Mouse (Mus musculus) limb, embryonic 14.5 days (tissue): Measurements from ENCODE around the gene Hbs1l. TPM values are rescaled to one million over a fixed set of nuclear protein-coding genes. Genes with fewer than 3 reads are reported as not detected.
A peak's percentile ranks its signal among the peaks of the same experiment; 100 is the strongest.

Experiments
- ATAC-seq: fragments of 200-750 bp; cut with Nextera tagmentation; 2 replicates; pipeline ENCODE4 v1.8.0; 2017; ENCODE audit warnings: low read depth, moderate number of reproducible peaks, moderate TSS enrichment; ENCODE audit not compliant: low FRiP score
- DNase-seq: peaks from one replicate; pipeline ENCODE4 v3.0.0-alpha.2; 2015; ENCODE audit warnings: low spot score
- H3K27ac ChIP-seq: fragments of 300-500 bp; sonication (generic); replicated peaks from 2 replicates; pipeline ENCODE4 v1.5.1; 2014; ENCODE audit warnings: low read depth, mild to moderate bottlenecking, low read length, moderate library complexity, mixed read lengths
- H3K27me3 ChIP-seq: fragments of 300-500 bp; sonication (generic); 2 replicates; pipeline ENCODE4 v1.6.1; 2014; ENCODE audit warnings: low read length, mixed read lengths; ENCODE audit not compliant: control insufficient read depth, insufficient read depth
- H3K36me3 ChIP-seq: fragments of 300-500 bp; sonication (generic); 2 replicates; pipeline ENCODE4 v1.6.1; 2014; ENCODE audit warnings: mild to moderate bottlenecking, low read length, moderate library complexity, mixed read lengths; ENCODE audit not compliant: control insufficient read depth, insufficient read depth
- H3K4me1 ChIP-seq: fragments of 300-500 bp; sonication (generic); 2 replicates; pipeline ENCODE4 v1.6.1; 2014; ENCODE audit warnings: antibody characterized with exemption, low read length, mixed read lengths; ENCODE audit not compliant: control insufficient read depth, insufficient read depth
- H3K4me2 ChIP-seq: fragments of 300-500 bp; sonication (generic); replicated peaks from 2 replicates; pipeline ENCODE4 v1.6.1; 2014; ENCODE audit warnings: low read depth, mild to moderate bottlenecking, low read length, moderate library complexity; ENCODE audit not compliant: severe bottlenecking
- H3K4me3 ChIP-seq: fragments of 300-500 bp; sonication (generic); replicated peaks from 2 replicates; pipeline ENCODE4 v1.5.1; 2014; ENCODE audit warnings: low read length
- H3K9ac ChIP-seq: fragments of 300-500 bp; sonication (generic); 2 replicates; pipeline ENCODE4 v1.6.1; 2014; ENCODE audit warnings: mild to moderate bottlenecking, low read depth, low read length, moderate library complexity; ENCODE audit not compliant: severe bottlenecking
- H3K9me3 ChIP-seq: fragments of 300-500 bp; sonication (generic); 2 replicates; pipeline ENCODE4 v1.6.1; 2016; ENCODE audit warnings: low read length; ENCODE audit not compliant: control insufficient read depth
- POLR2A ChIP-seq: fragments of 200-500 bp; IDR thresholded peaks from 2 replicates; pipeline ENCODE4 v1.8.0; 2012; ENCODE audit warnings: inconsistent platforms, mild to moderate bottlenecking, moderate library complexity, borderline replicate concordance; ENCODE audit not compliant: insufficient read depth, insufficient read length; ENCODE audit errors: extremely low read depth
- WGBS: fragments of 180-500 bp; shearing (Covaris S2); extraction: QIAGEN DNeasy Blood & Tissue Kit; methylation state at CpG from one replicate; pipeline ENCODE4 v1.1.7; 2014; 5-methylcytosine and 5-hydroxymethylcytosine counted together
- polyA plus RNA-seq, 2 experiments: library from polyadenylated mRNA; depleted of rRNA in 1 of 2; stranded (reverse) in 1 of 2; unstranded in 1 of 2; fragments of >200 nt; fragmentation: Nextera tagmentation in 1 of 2; extraction: Ambion mirVana in 1 of 2; gene quantifications; 2 replicates each; pipeline versions ENCODE4 v1.2.1 to v1.2.3; 2012 to 2014

Hbs1l gene
- polyA plus RNA-seq, 2 experiments = 46.0 to 85.4 TPM

DNA sequence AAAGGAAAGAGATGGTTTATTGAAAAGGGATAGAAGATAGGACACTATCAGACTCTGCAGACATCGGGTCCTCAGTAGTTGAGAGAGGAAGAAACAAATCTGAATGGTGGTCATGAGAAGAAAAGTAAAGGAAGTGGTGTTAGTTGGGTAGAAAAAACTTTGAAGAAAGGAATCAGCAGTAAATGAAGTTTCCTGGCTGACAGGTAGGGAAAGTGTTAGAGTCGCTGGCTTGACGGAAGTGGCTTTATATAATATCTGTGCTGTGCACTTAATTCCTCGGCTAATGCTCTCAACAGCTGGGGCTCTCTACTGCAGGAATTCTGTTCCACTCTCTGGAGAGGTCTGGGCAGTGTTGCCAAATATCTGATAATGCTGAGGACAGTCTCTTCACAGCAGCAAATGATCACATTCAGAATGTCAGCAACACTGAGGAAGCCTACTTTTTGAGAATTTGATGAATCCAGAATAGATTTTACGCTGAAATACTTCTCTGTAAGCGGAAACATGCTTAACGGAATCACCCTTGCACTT, 31.9 kb downstream of the Hbs1l start:
- no peaks in the 10 kb centered on the region for H3K4me1 ChIP-seq
- TF ChIP-seq POLR2A = no peak
- no peaks in the 10 kb centered on the region for H3K27me3 ChIP-seq
- H3K27ac ChIP-seq = no peak overlapping the region
- ATAC-seq = no peak
- no peak overlapping the region for H3K9ac ChIP-seq
- H3K4me3 ChIP-seq = no peak overlapping the region
- H3K36me3 ChIP-seq = peaks cover 11% of the 10 kb centered on the region
- 82% methylated on average over 7 of the region's 7 CpGs for WGBS
- DNase-seq = peak; percentile 11
- no peaks in the 10 kb centered on the region for H3K9me3 ChIP-seq
- no peak overlapping the region for H3K4me2 ChIP-seq

DNA sequence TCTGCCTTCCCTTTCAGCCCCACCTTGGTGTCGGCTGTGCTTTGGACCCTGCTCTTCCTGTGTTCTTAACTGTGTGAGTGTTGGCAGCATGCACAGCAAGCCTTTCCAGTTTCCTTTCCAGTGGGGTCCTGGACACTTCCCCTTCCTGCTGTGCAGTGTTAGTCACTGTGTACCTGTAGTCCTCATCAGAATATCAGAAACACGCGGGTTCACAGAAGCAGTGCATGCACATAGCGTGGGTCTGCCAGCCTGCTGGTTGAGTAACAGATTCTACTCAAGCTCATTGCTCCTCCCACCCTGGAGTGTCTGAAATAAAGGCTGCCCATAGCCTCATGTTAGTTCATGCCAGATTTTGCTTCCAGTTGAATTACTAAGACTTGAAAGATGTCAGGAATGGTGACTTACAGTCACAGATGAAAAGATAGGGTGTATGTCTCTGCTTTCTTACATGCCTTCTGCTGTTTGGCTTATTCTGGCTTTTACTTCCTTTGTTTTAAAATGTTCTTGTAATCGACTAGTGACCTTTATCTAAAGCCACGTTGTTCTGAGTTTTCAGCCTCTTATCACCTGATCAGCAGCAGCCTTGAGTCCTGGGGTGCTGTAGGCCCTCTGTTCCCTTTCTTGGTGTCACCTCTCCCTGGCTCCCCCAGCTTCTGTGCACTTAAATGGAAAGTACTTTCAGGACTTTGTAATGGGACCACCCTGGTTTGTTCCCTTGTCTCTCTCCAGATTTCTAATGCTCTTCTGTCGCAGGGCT, 38.7 kb downstream of the Hbs1l start:
- no peak for ATAC-seq
- H3K36me3 ChIP-seq = peaks cover 49% of the 10 kb centered on the region

DNA sequence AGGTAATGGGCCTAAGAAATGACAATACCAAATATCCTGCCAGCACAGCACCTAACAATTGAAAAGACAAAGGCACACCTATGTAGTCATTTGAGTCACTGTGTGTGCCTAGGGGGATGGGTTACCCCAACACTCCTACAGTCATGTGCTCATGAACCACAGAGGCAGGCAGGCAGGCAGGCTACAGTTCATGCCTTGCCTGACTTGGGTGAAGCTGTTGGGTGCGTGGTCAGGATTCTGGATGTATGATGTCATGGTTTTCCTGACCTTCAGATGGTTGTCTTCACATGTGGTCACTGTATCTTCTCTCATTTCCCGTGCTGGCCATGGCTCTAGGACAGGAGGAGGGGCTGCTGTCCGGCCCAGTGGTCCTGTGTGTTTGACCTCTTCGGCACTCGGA, 39.8 kb downstream of the Hbs1l start:
- Histone ChIP-seq H3K27me3 (no peaks in the 10 kb centered on the region), H3K4me3 (no peak overlapping the region), H3K9me3 (peaks cover 4% of the 10 kb centered on the region; the same call in 1 of the 2 replicates), H3K4me2 (no peak overlapping the region), H3K4me1 (no peaks in the 10 kb centered on the region), H3K27ac (no peak overlapping the region), H3K9ac (no peak overlapping the region), H3K36me3 (peaks cover 52% of the 10 kb centered on the region)
- no peak for TF ChIP-seq POLR2A
- WGBS = 92% methylated on average over 5 of the region's 5 CpGs
- DNase-seq (no peak), ATAC-seq (no peak)

More for the DNA sequence above, 38.7 kb downstream of the Hbs1l start:
- no peak for DNase-seq
- Histone ChIP-seq H3K4me3 (no peak overlapping the region), H3K27me3 (no peaks in the 10 kb centered on the region), H3K9ac (no peak overlapping the region), H3K4me2 (no peak overlapping the region), H3K27ac (no peak overlapping the region), H3K9me3 (peaks cover 4% of the 10 kb centered on the region; the same call in 1 of the 2 replicates), H3K4me1 (no peaks in the 10 kb centered on the region)
- no peak for TF ChIP-seq POLR2A
- WGBS = 83% methylated on average over 7 of the region's 7 CpGs

DNA sequence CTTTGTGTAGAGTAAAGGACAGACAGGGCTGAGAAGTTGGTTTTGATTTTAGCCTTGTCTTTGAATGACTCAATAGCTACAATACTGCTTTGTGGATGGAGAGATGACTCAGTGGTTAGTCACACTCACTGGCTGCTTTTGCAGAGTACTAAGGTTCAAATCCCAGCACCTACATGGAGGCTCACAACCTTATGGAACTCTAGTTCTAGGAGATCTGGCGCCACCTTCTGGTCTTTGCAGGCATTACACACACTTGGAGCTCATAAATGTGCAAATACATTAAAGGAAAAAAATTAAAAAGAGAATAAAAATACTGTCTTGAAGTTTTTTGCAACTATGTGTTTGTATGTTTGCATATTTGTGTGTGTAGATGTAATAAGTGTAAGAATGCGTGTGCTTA, 41.4 kb downstream of the Hbs1l start:
- Histone ChIP-seq H3K4me1 (no peaks in the 10 kb centered on the region), H3K4me2 (no peak overlapping the region), H3K27me3 (no peaks in the 10 kb centered on the region), H3K36me3 (peaks cover 56% of the 10 kb centered on the region), H3K4me3 (no peak overlapping the region), H3K27ac (no peak overlapping the region), H3K9me3 (peaks cover 4% of the 10 kb centered on the region; the same call in 1 of the 2 replicates), H3K9ac (no peak overlapping the region)
- ATAC-seq (no peak), DNase-seq (no peak)
- 71% methylated on average over 2 of the region's 2 CpGs for WGBS
- TF ChIP-seq POLR2A = no peak

DNA sequence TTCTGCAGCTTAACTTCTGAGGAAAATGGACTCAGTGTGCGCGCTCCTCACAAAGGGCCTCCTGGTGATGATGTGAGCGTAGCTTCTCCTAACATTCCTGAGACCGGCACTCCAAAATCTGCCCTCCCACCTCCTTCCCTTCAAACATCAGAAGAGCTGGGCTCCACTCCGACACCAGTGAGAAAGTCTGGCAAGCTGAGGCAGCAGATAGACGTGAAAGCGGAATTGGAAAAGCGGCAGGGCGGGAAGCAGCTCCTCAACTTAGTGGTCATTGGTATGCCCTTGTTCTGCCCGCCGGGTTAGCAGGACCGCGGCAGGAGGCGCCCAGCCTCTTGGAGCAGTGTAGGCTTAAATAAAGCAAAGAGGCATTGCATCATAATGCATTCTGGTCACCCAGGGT, 45.9 kb downstream of the Hbs1l start:
- 90% methylated on average over 14 of the region's 14 CpGs for WGBS
- TF ChIP-seq POLR2A = no peak
- peaks cover 63% of the 10 kb centered on the region for H3K36me3 ChIP-seq

More for the DNA sequence above, 45.9 kb downstream of the Hbs1l start:
- no peak for DNase-seq
- no peaks in the 10 kb centered on the region for H3K4me1 ChIP-seq
- H3K9me3 ChIP-seq = peaks cover 4% of the 10 kb centered on the region; the same call in 1 of the 2 replicates
- H3K27me3 ChIP-seq = no peaks in the 10 kb centered on the region
- H3K9ac ChIP-seq = no peak overlapping the region
- no peak for ATAC-seq
- no peak overlapping the region for H3K27ac ChIP-seq
- H3K4me3 ChIP-seq = no peak overlapping the region
- no peak overlapping the region for H3K4me2 ChIP-seq
